Mouse (Mus musculus) bone marrow macrophage, adult 2 months (primary cell): ENCODE measurements around the gene Vezf1.

Experiments
- CTCF ChIP-seq: IDR thresholded peaks from 2 replicates; pipeline ENCODE4 v1.5.1; 2012; ENCODE audit warnings: low read depth, mild to moderate bottlenecking, low read length, moderate library complexity
- POLR2A ChIP-seq: IDR thresholded peaks from 2 replicates; pipeline ENCODE4 v1.6.1; 2012; ENCODE audit warnings: mild to moderate bottlenecking, low read depth, low read length, borderline replicate concordance

- TF ChIP-seq CTCF (no peak), POLR2A (no peak)
Measured at GRCm38 (mm10) chr11:88065732-88066131, 2.3 kb upstream of the Vezf1 start.
